Mouse (Mus musculus) heart, postnatal 0 days (tissue): ENCODE data around the gene Hapln4.

ENCODE experiments used
- CTCF ChIP-seq: IDR thresholded peaks from 2 replicates; pipeline ENCODE4 v1.5.1; 2016; ENCODE audit warnings: antibody characterized with exemption, control low read depth, low read depth
- EP300 ChIP-seq: IDR thresholded peaks from 2 replicates; pipeline ENCODE4 v1.6.1; 2016; ENCODE audit warnings: antibody characterized with exemption, low read depth

- TF ChIP-seq EP300 (no peak), CTCF (no peak)
These were observed 21.7 kb downstream of the Hapln4 start for GRCm38 (mm10) chr8:70104922-70105321.
